Mouse (Mus musculus) hindbrain, embryonic 11.5 days (tissue): ENCODE measurements at regions not wholly inside any gene's neighbourhood (a gene's known extent, or its start where the extent isn't known, plus 50 kb on each side); places are given as distances from the start of the nearest gene placed in this dataset.
A peak's percentile ranks its signal among the peaks of the same experiment; 100 is the strongest.
"Not testable (repeated sequence)": the region's sequence is repeated elsewhere in the genome, so short reads cannot be mapped to it uniquely, and the experiment has no call there.

Source experiments
- ATAC-seq: fragments of 200-750 bp; cut with Nextera tagmentation; 2 replicates; pipeline ENCODE4 v1.8.0; 2017; ENCODE audit warnings: mild to moderate bottlenecking, moderate TSS enrichment, moderate library complexity; ENCODE audit not compliant: low FRiP score
- DNase-seq: peaks from one replicate; pipeline ENCODE4 v3.0.0-alpha.2; 2015; ENCODE audit warnings: low spot score
- H3K27ac ChIP-seq: fragments of 300-500 bp; sonication (generic); 2 replicates; pipeline ENCODE4 v1.5.1; 2014; ENCODE audit warnings: mild to moderate bottlenecking, low read depth, low read length
- H3K27me3 ChIP-seq: fragments of 300-500 bp; sonication (generic); 2 replicates; pipeline ENCODE4 v1.6.1; 2014; ENCODE audit warnings: mild to moderate bottlenecking, low read length, moderate library complexity, mixed read lengths; ENCODE audit not compliant: control insufficient read depth, insufficient read depth
- H3K36me3 ChIP-seq: fragments of 300-500 bp; sonication (generic); 2 replicates; pipeline ENCODE4 v1.6.1; 2014; ENCODE audit warnings: mild to moderate bottlenecking, low read length, moderate library complexity, mixed read lengths; ENCODE audit not compliant: control insufficient read depth, insufficient read depth
- H3K4me1 ChIP-seq: fragments of 300-500 bp; sonication (generic); replicated peaks from 2 replicates; pipeline ENCODE4 v1.6.1; 2014; ENCODE audit warnings: low read length, mixed read lengths; ENCODE audit not compliant: control insufficient read depth, insufficient read depth
- H3K4me2 ChIP-seq: fragments of 300-500 bp; sonication (generic); replicated peaks from 2 replicates; pipeline ENCODE4 v1.6.1; 2014; ENCODE audit warnings: mild to moderate bottlenecking, low read depth, low read length
- H3K4me3 ChIP-seq: fragments of 300-500 bp; sonication (generic); 2 replicates; pipeline ENCODE4 v1.5.1; 2014; ENCODE audit warnings: low read depth, low read length
- H3K9ac ChIP-seq: fragments of 300-500 bp; sonication (generic); 2 replicates; pipeline ENCODE4 v1.6.1; 2014; ENCODE audit warnings: low read depth, low read length
- H3K9me3 ChIP-seq: fragments of 300-500 bp; sonication (generic); 2 replicates; pipeline ENCODE4 v1.6.1; 2016; ENCODE audit warnings: low read length; ENCODE audit not compliant: control insufficient read depth
- WGBS: fragments of 180-500 bp; shearing (Covaris S2); extraction: QIAGEN DNeasy Blood & Tissue Kit; methylation state at CpG from one replicate; pipeline ENCODE4 v1.1.7; 2014; 5-methylcytosine and 5-hydroxymethylcytosine counted together

DNA sequence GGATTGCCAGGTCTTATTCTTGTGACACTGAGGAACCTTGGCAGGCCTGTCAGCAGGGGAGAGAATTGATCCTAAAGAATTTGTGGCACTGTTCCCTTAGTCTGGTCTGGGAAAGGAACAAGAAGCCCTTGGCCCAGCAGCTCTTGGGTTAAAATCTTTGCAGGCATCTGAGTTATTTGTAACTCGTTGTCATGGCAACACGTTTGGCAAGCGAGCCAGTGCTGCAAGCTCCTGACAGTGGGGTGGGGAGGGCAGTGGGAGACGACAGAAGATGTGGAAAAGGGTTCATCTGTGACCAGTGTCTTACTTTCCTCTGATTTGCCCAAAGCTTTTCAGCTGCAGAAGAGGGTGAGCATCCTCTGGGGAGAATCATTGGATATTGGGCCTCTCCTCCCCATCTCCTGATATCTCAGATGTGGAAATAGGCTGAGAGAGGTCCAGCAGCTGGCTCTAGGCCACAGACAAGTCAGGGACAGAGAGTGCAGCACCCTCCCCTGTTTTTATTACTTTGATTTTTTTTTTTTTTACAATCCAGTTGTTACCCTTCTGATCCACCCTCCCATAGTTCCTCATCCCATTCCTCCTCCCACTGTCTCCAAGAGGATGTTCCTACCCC is 92.4 kb upstream of the Huwe1 start:
- not testable (repeated sequence) for H3K4me3 ChIP-seq, H3K4me2 ChIP-seq, H3K27me3 ChIP-seq, H3K9me3 ChIP-seq, H3K4me1 ChIP-seq, H3K9ac ChIP-seq, H3K36me3 ChIP-seq, H3K27ac ChIP-seq
- peak; percentile 41 for DNase-seq
- 23% methylated on average over 4 of the region's 4 CpGs for WGBS
- peak; percentile 43; the same call in 1 of the 2 replicates for ATAC-seq
